21 mouse cellular contexts compared by ENCODE assay signal in genomic region chr10:114953358-114953757, GRCm38 (mm10).
"Had no signal": no experiment of that assay in that cellular context is flagged by ENCODE, and none has a peak within 500 bp of the region (broad histone marks: within the 10 kb centered on the region; RNA-seq: fewer than 3 reads in every experiment).

No protein-coding gene starts in this region.

- H3K4me2 ChIP-seq: liver, embryonic 13.5 days; liver, embryonic 15.5 days; lung, embryonic 15.5 days; midbrain, embryonic 12.5 days; stomach, embryonic 15.5 days had no signal

- H3K4me1 ChIP-seq: liver, embryonic 13.5 days; liver, embryonic 15.5 days; lung, embryonic 15.5 days; megakaryocyte, embryonic 14.5 days; midbrain, embryonic 10.5 days; midbrain, embryonic 12.5 days; stomach, embryonic 15.5 days had no signal

- H3K9ac ChIP-seq: liver, embryonic 13.5 days; liver, embryonic 15.5 days; liver, postnatal 0 days; lung, embryonic 15.5 days; midbrain, embryonic 12.5 days; stomach, embryonic 15.5 days had no signal

- ATAC-seq: liver, postnatal 0 days; lung, postnatal 0 days; midbrain, embryonic 16.5 days had no signal

- H3K27me3 ChIP-seq: liver, embryonic 13.5 days; liver, embryonic 15.5 days; lung, embryonic 15.5 days; megakaryocyte, embryonic 14.5 days; midbrain, embryonic 12.5 days; stomach, embryonic 15.5 days had no signal

- DNase-seq: liver, embryonic 13.5 days; liver, postnatal 0 days; lung, adult 2 months; lung, postnatal 14 days; lung, postnatal 36 days; midbrain, embryonic 14.5 days; right cerebral cortex, postnatal 14 days; thymus, adult 2 months; thymus, postnatal 14 days; thymus, postnatal 36 days had no signal

- H3K4me3 ChIP-seq: liver, embryonic 13.5 days; liver, embryonic 15.5 days; lung, embryonic 15.5 days; megakaryocyte, embryonic 14.5 days; midbrain, embryonic 10.5 days; midbrain, embryonic 12.5 days; myocyte; stomach, embryonic 15.5 days had no signal

- H3K9me3 ChIP-seq: liver, embryonic 15.5 days; lung, embryonic 15.5 days; midbrain, embryonic 10.5 days; midbrain, embryonic 12.5 days; stomach, embryonic 15.5 days had no signal

- H3K36me3 ChIP-seq: liver, embryonic 13.5 days; liver, embryonic 15.5 days; lung, embryonic 15.5 days; midbrain, embryonic 10.5 days; midbrain, embryonic 12.5 days; stomach, embryonic 15.5 days had no signal

- H3K27ac ChIP-seq: liver, embryonic 13.5 days; liver, embryonic 15.5 days; lung, embryonic 15.5 days; macrophage; midbrain, embryonic 10.5 days; midbrain, embryonic 12.5 days; stomach, embryonic 15.5 days; stomach, postnatal 0 days had no signal
